Mouse (Mus musculus) retina, embryonic 14.5 days (tissue): ENCODE data around the gene Bbs1.
"Not testable (repeated sequence)": the region's sequence is repeated elsewhere in the genome, so short reads cannot be mapped to it uniquely, and the experiment has no call there.

Experiments
- DNase-seq: peaks from one replicate; pipeline ENCODE4 v3.0.0-alpha.2; 2015; ENCODE audit warnings: low spot score

The Bbs1 gene

DNA sequence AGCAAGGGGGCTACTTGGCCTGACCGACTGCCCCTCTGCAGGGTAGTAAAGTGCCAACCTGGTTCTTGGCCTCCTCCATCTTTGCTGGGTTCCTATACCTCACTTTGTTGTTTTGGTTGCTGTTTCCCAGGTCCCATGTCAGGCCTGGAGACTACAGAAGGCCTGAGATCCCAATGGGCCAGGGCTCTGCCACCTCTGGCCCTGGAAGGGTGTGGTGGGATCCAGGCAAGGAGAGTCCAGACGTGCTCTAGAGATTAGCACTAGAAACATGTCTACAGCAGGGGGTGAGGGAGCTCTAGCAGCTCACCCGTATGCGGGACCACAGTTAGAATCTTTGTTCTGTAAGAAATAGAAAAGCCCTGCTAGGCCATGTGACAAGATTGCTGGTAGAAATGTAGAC, 22.5 kb downstream of the Bbs1 start:
- no peak for DNase-seq

GRCm38 (mm10) chr19:4879324-4879703, 27.1 kb downstream of the Bbs1 start:
- DNase-seq, result no peak

GRCm38 (mm10) chr19:4878405-4879323, 27.8 kb downstream of the Bbs1 start, which contains the start of gene Zdhhc24:
Gene Zdhhc24, plus strand, starts transcription at chr19:4878668.
- DNase-seq, result peak; percentile 97

- no peak for DNase-seq
Measured at GRCm38 (mm10) chr19:4877785-4878184, 28.6 kb downstream of the Bbs1 start, which contains the start of gene Actn3. Gene Actn3, minus strand, starts transcription at chr19:4877909.

- DNase-seq, result no peak
Measured at GRCm38 (mm10) chr19:4876755-4877154, 29.7 kb downstream of the Bbs1 start.

DNA sequence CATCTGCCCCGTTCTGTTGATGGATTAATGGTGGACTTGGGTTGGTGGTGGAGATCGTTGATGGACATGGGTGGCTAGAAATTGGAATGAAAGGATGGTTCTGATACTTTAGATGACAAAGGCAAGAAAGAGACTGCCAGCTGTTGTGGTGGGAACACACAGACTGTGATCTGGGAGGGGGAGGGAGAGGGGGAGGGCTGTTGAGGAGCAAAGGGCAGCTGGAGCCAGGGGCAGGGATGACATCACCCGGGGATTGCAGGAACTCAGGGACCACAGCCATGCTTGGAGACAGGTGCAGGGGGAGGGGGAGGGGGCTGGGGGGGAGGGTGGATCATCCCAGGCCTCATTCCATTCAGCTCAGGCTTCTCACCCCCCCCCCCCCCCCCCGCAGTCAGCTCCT, 30.2 kb downstream of the Bbs1 start:
- DNase-seq, result no peak

DNA sequence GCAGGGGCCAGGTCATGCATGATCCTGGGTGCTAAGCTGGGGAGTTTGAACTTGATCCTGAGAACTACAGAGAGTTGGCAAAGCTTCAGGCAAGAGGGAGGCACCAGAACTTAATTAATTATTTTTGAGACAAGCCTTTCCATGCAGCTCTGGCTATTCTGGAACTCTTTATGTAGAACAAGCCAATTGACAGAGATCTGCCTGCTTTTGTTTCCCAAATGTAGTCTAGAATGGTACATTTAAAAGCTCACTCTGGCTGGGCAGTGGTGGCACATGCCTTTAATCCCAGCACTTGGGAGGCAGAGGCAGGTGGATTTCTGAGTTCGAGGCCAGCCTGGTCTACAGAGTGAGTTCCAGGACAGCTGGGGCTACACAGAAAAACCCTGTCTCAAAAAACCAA, 31.8 kb downstream of the Bbs1 start:
- not testable (repeated sequence) for DNase-seq

GRCm38 (mm10) chr19:4865147-4865546, 41.3 kb downstream of the Bbs1 start:
- DNase-seq, result peak; percentile 13

GRCm38 (mm10) chr19:4863048-4863447, 43.4 kb downstream of the Bbs1 start:
- peak; percentile 29 for DNase-seq

DNA sequence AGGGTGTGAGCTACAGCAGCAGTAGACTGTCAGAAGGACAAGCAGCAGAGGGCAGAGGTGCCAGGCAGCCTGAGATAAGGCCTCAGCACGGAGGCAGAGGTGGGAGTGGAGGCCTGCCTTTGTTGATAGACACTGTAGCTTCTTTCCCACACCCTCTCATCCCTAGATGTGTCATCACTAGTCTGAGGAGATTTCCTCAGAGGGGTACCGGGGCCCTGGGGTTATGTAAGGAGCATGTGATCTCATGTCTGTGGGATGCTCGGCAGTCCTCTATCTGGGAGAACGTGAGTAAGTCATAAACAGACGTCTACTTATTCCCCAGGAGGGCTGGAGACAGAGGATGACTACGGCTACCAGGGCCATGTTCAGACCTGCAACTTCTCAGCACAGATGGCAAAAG, 47.3 kb downstream of the Bbs1 start:
- no peak for DNase-seq

DNA sequence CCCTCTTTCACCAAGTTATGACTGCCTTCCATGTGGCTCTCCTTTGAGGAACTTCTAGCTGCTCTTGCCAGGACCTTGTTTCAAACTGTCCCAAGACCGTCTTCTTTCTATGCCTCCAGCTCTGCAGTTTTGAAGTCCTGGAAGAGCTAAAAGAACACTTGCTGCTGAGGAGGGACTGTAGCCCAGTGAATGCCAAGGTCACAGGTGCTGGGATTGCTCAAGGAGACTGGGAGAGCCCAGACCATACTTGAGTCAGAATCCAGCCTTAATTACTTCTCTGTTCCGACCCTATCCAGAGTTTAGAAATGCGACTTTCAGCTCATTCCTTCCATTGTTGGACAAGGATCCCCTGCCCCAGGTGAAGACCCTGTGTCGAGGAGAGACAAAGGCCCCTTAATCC, 50.5 kb downstream of the Bbs1 start:
- DNase-seq, result no peak

GRCm38 (mm10) chr19:4855470-4855820, 51.0 kb downstream of the Bbs1 start:
- DNase-seq, result no peak

GRCm38 (mm10) chr19:4854552-4855469, 51.6 kb downstream of the Bbs1 start, which contains the start of gene Ctsf:
Gene Ctsf, plus strand, starts transcription at chr19:4855130.
- DNase-seq, result peak; percentile 87

DNA sequence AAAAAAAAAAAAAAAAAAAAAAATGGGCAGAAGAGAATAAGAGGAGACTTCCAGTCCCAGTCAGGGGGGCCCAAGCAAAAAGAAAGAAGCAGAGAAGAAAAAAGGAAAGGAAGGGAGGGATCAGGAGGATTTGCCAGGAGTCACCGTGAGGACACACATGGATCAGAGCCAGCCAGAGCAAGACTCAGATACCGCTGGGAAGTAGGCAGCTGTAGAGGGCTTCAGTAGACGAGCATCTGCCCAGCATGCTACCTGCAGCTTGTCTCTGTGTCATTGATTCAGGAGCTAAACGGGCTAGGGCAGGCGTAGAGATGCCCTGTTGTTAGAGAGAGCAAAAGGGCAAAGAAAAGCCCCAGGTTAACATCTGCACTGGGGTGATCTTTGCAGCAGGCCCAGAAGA, 56.1 kb downstream of the Bbs1 start:
- DNase-seq, result no peak

- no peak for DNase-seq
Measured at GRCm38 (mm10) chr19:4849800-4850199, 56.6 kb downstream of the Bbs1 start.

DNA sequence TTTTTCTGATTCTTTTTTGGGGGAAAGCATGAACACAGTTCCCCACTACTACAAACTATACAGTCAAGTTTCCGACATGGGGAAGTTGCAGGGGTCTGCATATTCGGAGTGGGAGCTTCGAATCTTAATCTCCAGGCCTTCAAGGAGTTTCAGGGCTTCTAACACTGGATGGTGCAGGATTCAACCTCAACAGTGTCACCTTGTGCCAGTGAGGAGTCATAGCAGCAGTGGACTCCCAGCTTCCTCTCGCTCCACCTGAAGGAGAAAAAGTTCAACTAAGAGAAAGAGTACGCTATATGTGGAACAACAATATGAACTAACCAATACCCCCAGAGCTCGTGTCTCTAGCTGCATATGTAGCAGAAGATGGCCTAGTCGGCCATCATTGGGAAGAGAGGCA, 58.9 kb downstream of the Bbs1 start:
- DNase-seq, result peak; percentile 55

DNA sequence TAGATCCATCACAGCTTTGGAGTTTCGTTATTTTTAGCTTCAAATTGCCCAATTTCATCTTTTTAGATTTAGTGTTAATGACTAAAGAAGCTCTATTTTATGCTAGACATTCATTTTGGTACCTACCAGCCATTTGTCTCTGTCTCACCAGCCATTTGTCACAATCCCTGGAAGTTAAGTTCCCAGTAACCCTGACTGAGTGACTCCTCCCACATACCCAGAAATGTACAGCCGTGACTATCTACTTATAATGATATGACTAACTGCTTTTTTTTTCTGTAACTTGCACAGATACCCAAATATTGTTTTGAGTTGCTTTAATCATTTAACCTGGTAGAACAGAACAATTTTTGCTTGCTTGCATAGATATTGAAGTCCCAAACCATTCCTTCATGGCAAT, 60.6 kb downstream of the Bbs1 start:
- no peak for DNase-seq

DNA sequence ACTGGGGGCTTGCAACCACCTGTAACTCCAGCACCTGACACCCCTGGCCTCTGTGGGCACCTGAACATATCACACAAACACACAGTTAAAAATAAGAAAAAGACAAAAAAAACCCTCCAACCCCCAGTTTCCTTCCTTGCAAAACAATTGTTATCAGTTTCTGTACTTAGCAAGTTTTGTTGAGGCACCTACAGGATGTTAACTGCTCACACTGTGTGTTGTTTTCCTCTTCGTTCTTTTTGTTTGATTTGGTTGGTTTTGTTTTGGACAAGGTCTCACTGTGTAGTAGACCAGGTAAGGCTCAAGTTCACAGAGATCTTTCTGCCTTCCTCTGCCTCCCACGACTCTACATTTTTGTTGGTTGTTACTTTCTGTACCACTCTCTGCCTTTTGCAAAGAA, 63.8 kb downstream of the Bbs1 start:
- no peak for DNase-seq

GRCm38 (mm10) chr19:4840848-4841247, 65.6 kb downstream of the Bbs1 start:
- no peak for DNase-seq

GRCm38 (mm10) chr19:4839149-4839548, 67.3 kb downstream of the Bbs1 start, which contains the start of the genes Ccs and Ccdc87:
Gene Ccs, minus strand, starts transcription at chr19:4839332.
Gene Ccdc87, plus strand, starts transcription at chr19:4839366.
- DNase-seq, result peak; percentile 99

DNA sequence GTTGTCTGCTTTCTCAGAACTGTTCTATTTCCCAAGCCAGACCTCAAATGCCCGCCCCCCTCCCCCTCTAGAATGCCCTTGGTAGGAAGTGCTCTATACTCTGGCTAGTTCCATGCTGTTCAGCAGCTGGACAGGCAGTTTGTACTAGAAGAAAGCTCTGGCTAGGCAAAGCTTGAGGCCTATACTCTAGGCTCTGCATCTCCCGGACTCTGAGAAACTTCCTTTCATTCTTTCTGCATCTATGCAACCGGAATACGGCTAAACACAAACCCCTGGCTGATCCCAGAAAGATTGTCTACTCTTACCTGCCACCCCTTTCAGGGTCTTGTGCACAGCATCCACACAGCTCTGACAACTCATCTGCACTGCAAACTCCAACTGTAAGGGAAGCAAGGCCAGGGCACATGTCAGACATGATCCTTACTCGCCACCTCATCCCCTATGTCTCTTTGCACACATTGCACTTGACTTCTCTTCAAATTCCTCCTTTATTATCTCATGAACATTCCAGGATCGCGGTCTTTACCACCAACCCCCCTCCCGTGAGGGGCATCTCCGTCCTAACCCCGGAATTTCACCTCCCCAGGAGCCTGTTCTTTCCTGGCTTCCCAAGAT, 67.8 kb downstream of the Bbs1 start:
- DNase-seq, result peak; percentile 3

DNA sequence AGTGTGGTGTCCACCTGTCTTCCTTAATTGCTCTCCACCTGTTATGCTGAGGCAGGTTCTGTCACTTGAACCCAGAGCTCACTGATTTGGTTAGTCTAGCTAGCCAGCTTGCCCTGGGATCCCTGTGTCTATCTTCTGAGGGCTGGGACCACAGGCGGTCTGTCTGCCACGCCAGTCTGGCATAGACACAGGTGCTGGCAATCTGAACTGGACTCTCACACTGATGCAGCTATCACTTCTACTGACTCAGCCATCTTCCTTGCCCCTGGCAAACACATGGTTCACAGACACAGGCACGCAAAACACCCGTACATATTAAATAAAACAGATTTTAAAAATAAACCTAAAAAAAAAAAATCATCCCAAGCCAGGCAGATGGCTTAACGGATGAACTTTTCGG, 69.4 kb downstream of the Bbs1 start:
- no peak for DNase-seq
